Mouse (Mus musculus): ENCODE data around the gene Naa60.

Naa60 gene

DNA sequence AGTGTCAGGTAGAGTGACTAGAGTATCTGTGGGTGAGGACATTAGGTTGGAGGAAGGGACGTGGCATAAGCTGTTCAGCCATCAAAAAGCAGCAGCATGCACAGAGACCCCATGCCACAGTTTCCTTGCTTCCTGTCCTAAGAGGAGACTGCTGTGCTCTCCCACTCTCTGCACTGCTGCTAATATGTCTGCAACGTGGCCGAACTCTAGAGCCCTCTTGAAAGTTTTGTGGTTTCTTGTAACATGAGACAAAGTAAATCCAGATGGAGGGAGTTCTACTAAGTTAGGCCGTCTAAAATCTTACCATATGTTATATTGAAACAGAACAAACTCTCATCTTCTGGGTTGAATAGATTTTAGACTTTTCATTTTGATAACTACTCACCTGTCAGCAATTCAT lies 51.8 kb downstream of the Naa60 start:
- no peak for TF ChIP-seq GATA4 (IDR thresholded peaks at IDR 0.05; ENCODE audit: insufficient replicate concordance, low read length)

DNA sequence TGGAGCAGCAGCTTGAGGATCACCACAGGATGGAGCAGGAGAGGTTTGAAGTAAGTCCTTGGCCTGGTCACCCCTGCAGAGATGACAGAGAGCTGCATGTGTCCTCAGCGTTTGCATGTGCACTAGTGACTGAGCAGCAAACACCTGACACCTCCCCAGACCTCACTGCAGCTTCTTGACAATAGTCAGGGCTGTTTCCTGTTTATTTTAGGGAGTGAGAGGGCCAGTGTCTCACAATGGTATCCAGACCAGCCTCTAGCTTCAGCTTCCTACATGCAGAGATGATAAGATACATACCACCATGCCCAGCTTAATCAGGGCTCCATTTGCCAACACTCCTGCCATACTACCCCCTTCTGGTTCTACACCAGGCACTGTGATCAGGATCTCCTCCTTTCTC lies 56.4 kb downstream of the Naa60 start:
- no peak for TF ChIP-seq GATA4 (IDR thresholded peaks at IDR 0.05; ENCODE audit: insufficient replicate concordance, low read length)

DNA sequence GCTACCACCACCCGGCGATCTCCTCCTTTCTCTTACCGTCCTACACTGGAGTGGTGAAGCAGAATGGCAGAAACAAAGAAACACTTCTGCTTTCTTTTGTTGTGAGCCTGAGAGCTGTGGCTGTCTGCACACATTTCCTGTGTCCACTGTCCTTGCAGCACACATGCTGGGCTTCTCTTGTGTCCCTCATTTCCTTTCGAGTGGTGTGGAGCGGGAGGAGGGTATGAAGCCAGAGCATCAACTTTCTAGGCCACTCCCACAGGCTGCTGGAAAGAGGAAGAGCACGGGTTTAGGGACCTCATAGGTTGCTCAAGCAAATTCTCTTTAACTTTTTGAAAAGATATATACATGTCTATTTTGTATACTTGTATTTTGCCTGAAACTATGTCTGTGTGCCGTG lies 57.0 kb downstream of the Naa60 start:
- TF ChIP-seq GATA4 (IDR thresholded peaks at IDR 0.05; ENCODE audit: insufficient replicate concordance, low read length): no peak

DNA sequence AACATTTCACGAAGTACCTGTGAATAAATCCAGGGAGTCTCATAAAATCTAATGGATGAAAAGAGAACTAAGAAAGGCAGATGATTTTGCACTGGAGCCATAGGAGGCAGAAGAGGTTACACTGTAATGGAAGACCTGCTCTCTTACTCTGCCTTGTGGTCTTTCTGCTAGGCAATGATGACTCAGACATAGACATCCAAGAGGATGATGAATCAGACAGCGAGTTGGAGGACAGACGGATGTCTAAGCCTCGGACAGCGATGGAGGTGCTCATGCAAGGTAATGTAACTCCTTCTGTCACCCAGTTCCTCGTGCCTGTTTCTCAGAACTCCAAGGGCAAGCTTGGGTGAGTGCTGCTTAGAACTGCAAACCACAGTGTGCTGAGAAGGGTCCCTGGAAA lies 61.4 kb downstream of the Naa60 start:
- no peak for TF ChIP-seq GATA4 (IDR thresholded peaks at IDR 0.05; ENCODE audit: insufficient replicate concordance, low read length)

DNA sequence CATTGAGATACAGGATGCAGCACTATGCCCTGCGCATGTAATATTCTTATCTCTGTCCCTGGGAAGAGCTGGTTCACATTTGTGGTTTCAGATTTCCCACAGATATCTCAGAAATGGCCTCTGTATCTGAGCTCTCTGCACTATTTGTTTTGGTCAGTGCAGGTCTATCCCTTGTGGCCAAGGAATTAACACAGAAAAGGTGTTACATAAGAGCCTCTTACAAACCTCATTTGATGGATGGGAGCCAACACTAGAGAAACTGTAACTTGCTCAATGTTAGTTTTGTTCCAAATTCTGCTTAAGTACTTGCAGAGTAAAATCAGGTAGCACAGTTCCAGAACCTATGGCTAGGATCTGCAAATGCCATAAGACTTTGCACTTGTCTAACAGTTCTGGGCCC lies 61.9 kb downstream of the Naa60 start:
- no peak for TF ChIP-seq GATA4 (IDR thresholded peaks at IDR 0.05; ENCODE audit: insufficient replicate concordance, low read length)

DNA sequence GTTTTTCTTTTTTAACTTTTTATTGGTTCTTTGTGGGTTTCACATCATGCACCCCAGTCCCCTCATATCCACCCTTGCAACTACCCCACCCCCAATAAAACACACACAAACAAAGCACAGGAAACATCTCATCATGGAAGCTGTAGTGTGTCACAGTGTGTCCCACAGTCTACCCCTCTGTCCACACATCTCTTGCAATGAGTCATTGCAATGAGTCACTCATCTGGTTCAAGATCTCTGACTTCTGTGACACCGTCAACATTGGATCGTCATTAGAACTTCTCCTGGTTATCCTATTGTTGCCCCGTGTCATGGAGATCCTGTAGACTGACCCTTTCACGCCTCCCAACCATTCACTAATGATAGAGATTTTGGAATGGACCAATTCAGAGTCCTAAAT lies 62.5 kb downstream of the Naa60 start:
- TF ChIP-seq GATA4 (IDR thresholded peaks at IDR 0.05; ENCODE audit: insufficient replicate concordance, low read length): no peak

DNA sequence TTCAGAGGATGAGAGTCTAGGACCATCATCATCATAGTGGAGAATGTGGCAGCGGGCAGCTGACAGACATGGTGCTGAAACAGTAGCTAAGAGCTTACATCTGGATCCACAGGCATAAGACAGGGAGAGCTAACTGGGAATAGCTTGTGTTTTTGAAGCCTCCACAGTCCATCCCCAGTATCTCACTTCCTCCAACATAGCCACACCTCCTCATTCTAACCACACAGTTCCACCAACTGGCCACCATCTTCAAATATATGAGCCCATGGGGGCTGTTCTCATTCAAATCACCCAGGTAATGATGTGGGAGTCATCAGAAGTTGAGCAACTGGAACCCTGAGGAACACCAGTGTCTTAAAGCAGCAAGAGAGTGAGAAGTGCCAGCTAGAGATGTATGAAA lies 79.0 kb downstream of the Naa60 start:
- TF ChIP-seq GATA4 (IDR thresholded peaks at IDR 0.05; ENCODE audit: insufficient replicate concordance, low read length): no peak

Measured in liver, adult (tissue).